Mouse (Mus musculus) midbrain, embryonic 12.5 days (tissue): Measurements from ENCODE around the gene C2cd2l. TPM values are rescaled to one million over a fixed set of nuclear protein-coding genes. Genes with fewer than 3 reads are reported as not detected.
A peak's percentile ranks its signal among the peaks of the same experiment; 100 is the strongest.
"Not testable (repeated sequence)": the region's sequence is repeated elsewhere in the genome, so short reads cannot be mapped to it uniquely, and the experiment has no call there.

Experiments
- ATAC-seq: fragments of 200-750 bp; cut with Nextera tagmentation; 2 replicates; pipeline ENCODE4 v1.8.0; 2017; ENCODE audit warnings: low read depth, moderate TSS enrichment, moderate library complexity; ENCODE audit not compliant: low FRiP score
- H3K27ac ChIP-seq: fragments of 300-500 bp; sonication (generic); replicated peaks from 2 replicates; pipeline ENCODE4 v1.5.1; 2016; ENCODE audit warnings: mild to moderate bottlenecking
- H3K27me3 ChIP-seq: fragments of 300-500 bp; sonication (generic); 2 replicates; pipeline ENCODE4 v1.6.1; 2016; ENCODE audit warnings: mild to moderate bottlenecking
- H3K36me3 ChIP-seq: fragments of 300-500 bp; sonication (generic); 2 replicates; pipeline ENCODE4 v1.6.1; 2016
- H3K4me1 ChIP-seq: fragments of 300-500 bp; sonication (generic); 2 replicates; pipeline ENCODE4 v1.6.1; 2016
- H3K4me2 ChIP-seq: fragments of 300-500 bp; sonication (generic); replicated peaks from 2 replicates; pipeline ENCODE4 v1.6.1; 2016; ENCODE audit warnings: mild to moderate bottlenecking, moderate library complexity
- H3K4me3 ChIP-seq: fragments of 300-500 bp; sonication (generic); 2 replicates; pipeline ENCODE4 v1.5.1; 2016; ENCODE audit warnings: mild to moderate bottlenecking
- H3K9ac ChIP-seq: fragments of 300-500 bp; sonication (generic); replicated peaks from 2 replicates; pipeline ENCODE4 v1.6.1; 2016; ENCODE audit warnings: mild to moderate bottlenecking, moderate library complexity
- H3K9me3 ChIP-seq: fragments of 300-500 bp; sonication (generic); 2 replicates; pipeline ENCODE4 v1.6.1; 2016; ENCODE audit warnings: mild to moderate bottlenecking
- WGBS: fragments of 180-500 bp; shearing (Covaris S2); methylation state at CpG from one replicate; pipeline ENCODE4 v1.1.7; 2016; 5-methylcytosine and 5-hydroxymethylcytosine counted together
- polyA plus RNA-seq: library from polyadenylated mRNA; unstranded; fragments of >200 nt; fragmentation: Nextera tagmentation; extraction: Ambion mirVana; gene quantifications from 2 replicates; pipeline ENCODE4 v1.2.1, GENCODE M21; 2016

Gene C2cd2l
- polyA plus RNA-seq, 1 experiment from 2014 or later = 19.0 TPM

- H3K4me3 ChIP-seq = no peak overlapping the region
- H3K4me2 ChIP-seq = no peak overlapping the region
- no peak overlapping the region for H3K27ac ChIP-seq
- H3K27me3 ChIP-seq = no peaks in the 10 kb centered on the region; the same call in 1 of the 2 replicates
- H3K9me3 ChIP-seq = no peaks in the 10 kb centered on the region
- ATAC-seq = no peak
- 61% methylated on average over 3 of the region's 3 CpGs for WGBS
- H3K36me3 ChIP-seq = peaks cover 22% of the 10 kb centered on the region
- peaks cover 15% of the 10 kb centered on the region for H3K4me1 ChIP-seq
- no peak overlapping the region for H3K9ac ChIP-seq
These were observed 10.3 kb downstream of the C2cd2l start for GRCm38 (mm10) chr9:44309756-44310155.

- Histone ChIP-seq H3K27me3 (no peaks in the 10 kb centered on the region), H3K36me3 (peaks cover 6% of the 10 kb centered on the region), H3K4me1 (peaks cover 27% of the 10 kb centered on the region), H3K4me3 (no peak overlapping the region), H3K27ac (no peak overlapping the region), H3K9ac (no peak overlapping the region), H3K9me3 (no peaks in the 10 kb centered on the region), H3K4me2 (no peak overlapping the region)
- WGBS = 83% methylated on average over 2 of the region's 2 CpGs
- no peak for ATAC-seq
These were observed 12.8 kb downstream of the C2cd2l start for GRCm38 (mm10) chr9:44307248-44307647.

GRCm38 (mm10) chr9:44306532-44306931 lies 13.6 kb downstream of the C2cd2l start:
- 89% methylated on average over 6 of the region's 6 CpGs for WGBS
- Histone ChIP-seq H3K9me3 (no peaks in the 10 kb centered on the region), H3K4me1 (peaks cover 21% of the 10 kb centered on the region)

GRCm38 (mm10) chr9:44305466-44306079 lies 14.5 kb downstream of the C2cd2l start, which contains the start of gene Hinfp:
TSS of gene Hinfp (minus strand) at chr9:44305671.
- ATAC-seq = peak; percentile 99
- Histone ChIP-seq H3K4me1 (peaks cover 15% of the 10 kb centered on the region), H3K4me3 (peak within 1 kb of the TSS; percentile 96), H3K27me3 (no peaks in the 10 kb centered on the region), H3K4me2 (peak within 1 kb of the TSS; percentile 72), H3K9me3 (no peaks in the 10 kb centered on the region), H3K36me3 (peaks cover 21% of the 10 kb centered on the region), H3K9ac (peak within 1 kb of the TSS; percentile 92), H3K27ac (peak within 1 kb of the TSS; percentile 74)
- under 1% methylated on average over 54 of the region's 54 CpGs for WGBS

More at GRCm38 (mm10) chr9:44306532-44306931, 13.6 kb downstream of the C2cd2l start:
- no peak for ATAC-seq
- Histone ChIP-seq H3K9ac (no peak overlapping the region), H3K27ac (no peak overlapping the region), H3K27me3 (no peaks in the 10 kb centered on the region), H3K36me3 (peaks cover 13% of the 10 kb centered on the region), H3K4me2 (no peak overlapping the region), H3K4me3 (no peak overlapping the region)

- not testable (repeated sequence) for H3K4me2 ChIP-seq, H3K27me3 ChIP-seq, H3K4me3 ChIP-seq, H3K9ac ChIP-seq, H3K9me3 ChIP-seq, H3K27ac ChIP-seq, ATAC-seq
- WGBS = 94% methylated on average over 3 of the region's 3 CpGs
- Histone ChIP-seq H3K4me1 (peaks cover 15% of the 10 kb centered on the region), H3K36me3 (peaks cover 72% of the 10 kb centered on the region)
These were observed 20.1 kb downstream of the C2cd2l start for GRCm38 (mm10) chr9:44300001-44300400.

GRCm38 (mm10) chr9:44292490-44292889 lies 27.6 kb downstream of the C2cd2l start:
- peaks cover 66% of the 10 kb centered on the region for H3K36me3 ChIP-seq
- no peak overlapping the region for H3K27ac ChIP-seq
- no peak overlapping the region for H3K4me3 ChIP-seq
- ATAC-seq = no peak
- H3K9me3 ChIP-seq = no peaks in the 10 kb centered on the region
- H3K27me3 ChIP-seq = no peaks in the 10 kb centered on the region
- H3K4me2 ChIP-seq = no peak overlapping the region
- peaks cover 14% of the 10 kb centered on the region for H3K4me1 ChIP-seq
- WGBS = 71% methylated on average over 3 of the region's 3 CpGs
- no peak overlapping the region for H3K9ac ChIP-seq

- Histone ChIP-seq H3K4me2 (peak overlapping the region; percentile 84), H3K9ac (peak overlapping the region; percentile 91; the same call in 1 of the 2 replicates), H3K4me1 (peaks cover 31% of the 10 kb centered on the region), H3K9me3 (no peaks in the 10 kb centered on the region), H3K27me3 (peaks cover 12% of the 10 kb centered on the region; the same call in 1 of the 2 replicates), H3K36me3 (peaks cover 34% of the 10 kb centered on the region), H3K4me3 (peak overlapping the region; percentile 76), H3K27ac (peak overlapping the region; percentile 74; the same call in 1 of the 2 replicates)
- 6% methylated on average over 11 of the region's 11 CpGs for WGBS
- 0 out of 2 replicates have a peak, but pooled peaks have one; percentile 11 for ATAC-seq
These were observed 31.2 kb downstream of the C2cd2l start for GRCm38 (mm10) chr9:44288959-44289291.

- no peaks in the 10 kb centered on the region for H3K9me3 ChIP-seq
- H3K4me3 ChIP-seq = peak within 1 kb of the TSS; percentile 76
- ATAC-seq = peak; percentile 63
- H3K4me1 ChIP-seq = peaks cover 31% of the 10 kb centered on the region
- under 1% methylated on average over 38 of the region's 38 CpGs for WGBS
- H3K36me3 ChIP-seq = peaks cover 30% of the 10 kb centered on the region
- H3K27me3 ChIP-seq = peaks cover 12% of the 10 kb centered on the region; the same call in 1 of the 2 replicates
- H3K27ac ChIP-seq = peak within 1 kb of the TSS; percentile 74
- H3K4me2 ChIP-seq = peak within 1 kb of the TSS; percentile 84
- peak within 1 kb of the TSS; percentile 91 for H3K9ac ChIP-seq
These were observed 31.8 kb downstream of the C2cd2l start, which contains the start of gene Abcg4 for GRCm38 (mm10) chr9:44288076-44288958. TSS of gene Abcg4 (minus strand) at chr9:44288615.

- H3K36me3 ChIP-seq = peaks cover 22% of the 10 kb centered on the region
- H3K4me2 ChIP-seq = peak overlapping the region; percentile 84
- no peaks in the 10 kb centered on the region for H3K9me3 ChIP-seq
- peak overlapping the region; percentile 74 for H3K27ac ChIP-seq
- peak overlapping the region; percentile 91 for H3K9ac ChIP-seq
- peaks cover 31% of the 10 kb centered on the region for H3K4me1 ChIP-seq
- ATAC-seq = peak; percentile 72
- WGBS = under 1% methylated on average over 46 of the region's 47 CpGs
- H3K4me3 ChIP-seq = peak overlapping the region; percentile 76
- H3K27me3 ChIP-seq = peaks cover 12% of the 10 kb centered on the region; the same call in 1 of the 2 replicates
These were observed 32.5 kb downstream of the C2cd2l start for GRCm38 (mm10) chr9:44287401-44288075.

- Histone ChIP-seq H3K4me2 (peak overlapping the region; percentile 84), H3K36me3 (peaks cover 17% of the 10 kb centered on the region), H3K27ac (peak overlapping the region; percentile 74; the same call in 1 of the 2 replicates), H3K9ac (peak overlapping the region; percentile 91), H3K9me3 (no peaks in the 10 kb centered on the region), H3K4me3 (peak overlapping the region; percentile 76), H3K4me1 (peaks cover 31% of the 10 kb centered on the region), H3K27me3 (peaks cover 12% of the 10 kb centered on the region; the same call in 1 of the 2 replicates)
- 7% methylated on average over 11 of the region's 11 CpGs for WGBS
- peak; percentile 34; the same call in 1 of the 2 replicates for ATAC-seq
These were observed 33.1 kb downstream of the C2cd2l start for GRCm38 (mm10) chr9:44287003-44287400.

- Histone ChIP-seq H3K4me3 (peak overlapping the region; percentile 76), H3K27ac (no peak overlapping the region), H3K36me3 (peaks cover 15% of the 10 kb centered on the region), H3K9ac (peak overlapping the region; percentile 91; the same call in 1 of the 2 replicates), H3K4me1 (peaks cover 31% of the 10 kb centered on the region), H3K4me2 (peak overlapping the region; percentile 84), H3K9me3 (no peaks in the 10 kb centered on the region), H3K27me3 (peaks cover 12% of the 10 kb centered on the region; the same call in 1 of the 2 replicates)
- 6% methylated on average over 6 of the region's 6 CpGs for WGBS
- ATAC-seq = no peak
These were observed 33.7 kb downstream of the C2cd2l start for GRCm38 (mm10) chr9:44286256-44286850.
